Mouse (Mus musculus) testis, adult 2 months (tissue): ENCODE data around the gene Vmn2r29.
"Not testable (repeated sequence)": the region's sequence is repeated elsewhere in the genome, so short reads cannot be mapped to it uniquely, and the experiment has no call there.

Source experiments
- CTCF ChIP-seq: fragments of 200-500 bp; IDR thresholded peaks from 2 replicates; pipeline ENCODE4 v1.5.1; 2012; ENCODE audit warnings: low read depth, mild to moderate bottlenecking, inconsistent platforms, low read length, moderate library complexity; ENCODE audit not compliant: control insufficient read depth, insufficient read depth, insufficient replicate concordance
- POLR2A ChIP-seq: fragments of 200-500 bp; IDR thresholded peaks from 2 replicates; pipeline ENCODE4 v1.6.1; 2012; ENCODE audit warnings: low read depth, mild to moderate bottlenecking, inconsistent platforms, low read length, moderate library complexity; ENCODE audit not compliant: control insufficient read depth

GRCm38 (mm10) chr7:7247228-7247627 is at the start of gene Vmn2r29:
- TF ChIP-seq CTCF, POLR2A: not testable (repeated sequence)
